Mouse (Mus musculus) liver, postnatal 0 days (tissue): Measurements from ENCODE around the gene Scarf1.

Experiments used
- CTCF ChIP-seq: sonication (generic); IDR thresholded peaks from 2 replicates; pipeline ENCODE4 v1.5.1; 2016; ENCODE audit warnings: antibody characterized with exemption, low read depth
- EP300 ChIP-seq: IDR thresholded peaks from 2 replicates; pipeline ENCODE4 v1.6.1; 2016; ENCODE audit warnings: antibody characterized with exemption, low read depth, mild to moderate bottlenecking

DNA sequence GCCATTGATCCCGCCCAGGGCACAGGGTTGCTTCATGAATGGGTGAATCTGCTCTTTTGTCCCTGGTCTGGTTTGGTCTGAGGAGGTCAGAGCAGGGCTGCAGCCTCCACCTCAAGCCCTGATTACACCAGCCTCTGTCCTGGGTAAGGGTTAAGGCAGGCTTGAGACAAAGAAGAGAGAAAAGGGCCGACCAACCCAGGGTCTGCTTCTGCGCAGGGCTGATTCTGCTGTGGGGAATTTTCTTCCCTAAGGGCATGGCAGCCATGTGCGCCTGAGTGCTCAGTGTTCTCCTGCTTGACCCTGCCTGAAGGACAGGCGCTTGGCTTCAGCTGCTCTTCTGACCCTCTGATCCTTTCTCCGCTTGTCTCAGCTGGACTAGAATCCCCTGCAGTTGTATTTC lies 43.8 kb downstream of the Scarf1 start:
- TF ChIP-seq CTCF, result no peak
- TF ChIP-seq EP300, result no peak
